Mouse (Mus musculus) heart, postnatal 0 days (tissue): ENCODE measurements at regions not wholly inside any gene's neighbourhood (a gene's known extent, or its start where the extent isn't known, plus 50 kb on each side); places are given as distances from the start of the nearest gene placed in this dataset.

Experiments used
- ATAC-seq: fragments of 200-750 bp; cut with Nextera tagmentation; 2 replicates; pipeline ENCODE4 v1.8.0; 2017; ENCODE audit warnings: low read depth, moderate number of reproducible peaks, moderate library complexity; ENCODE audit not compliant: insufficient read depth
- DNase-seq: peaks from one replicate; pipeline ENCODE4 v3.0.0-alpha.2; 2016; ENCODE audit warnings: low spot score
- H3K27ac ChIP-seq: fragments of 300-500 bp; sonication (generic); 2 replicates; pipeline ENCODE4 v1.5.1; 2014; ENCODE audit warnings: low read depth, mild to moderate bottlenecking
- H3K27me3 ChIP-seq: fragments of 300-500 bp; sonication (generic); 2 replicates; pipeline ENCODE4 v1.6.1; 2014; ENCODE audit warnings: low read length, mixed read lengths; ENCODE audit not compliant: control insufficient read depth, insufficient read depth
- H3K36me3 ChIP-seq: fragments of 300-500 bp; sonication (generic); replicated peaks from 2 replicates; pipeline ENCODE4 v1.6.1; 2014; ENCODE audit warnings: low read length, mixed read lengths; ENCODE audit not compliant: control insufficient read depth, insufficient read depth
- H3K4me1 ChIP-seq: fragments of 300-500 bp; sonication (generic); 2 replicates; pipeline ENCODE4 v1.6.1; 2014; ENCODE audit warnings: antibody characterized with exemption; ENCODE audit not compliant: control insufficient read depth, insufficient read depth
- H3K4me2 ChIP-seq: fragments of 300-500 bp; sonication (generic); 2 replicates; pipeline ENCODE4 v1.6.1; 2014; ENCODE audit warnings: low read depth, mild to moderate bottlenecking, low read length, moderate library complexity
- H3K4me3 ChIP-seq: fragments of 300-500 bp; sonication (generic); 2 replicates; pipeline ENCODE4 v1.5.1; 2014; ENCODE audit warnings: low read depth, low read length
- H3K9ac ChIP-seq: fragments of 300-500 bp; sonication (generic); replicated peaks from 2 replicates; pipeline ENCODE4 v1.6.1; 2014; ENCODE audit warnings: low read depth, low read length, mixed read lengths
- H3K9me3 ChIP-seq: fragments of 300-500 bp; sonication (generic); replicated peaks from 2 replicates; pipeline ENCODE4 v1.6.1; 2016; ENCODE audit warnings: low read length; ENCODE audit not compliant: control insufficient read depth
- CTCF ChIP-seq: IDR thresholded peaks from 2 replicates; pipeline ENCODE4 v1.5.1; 2016; ENCODE audit warnings: antibody characterized with exemption, control low read depth, low read depth
- EP300 ChIP-seq: IDR thresholded peaks from 2 replicates; pipeline ENCODE4 v1.6.1; 2016; ENCODE audit warnings: antibody characterized with exemption, low read depth
- WGBS: fragments of 180-500 bp; shearing (Covaris S2); extraction: QIAGEN DNeasy Blood & Tissue Kit; methylation state at CpG from one replicate; pipeline ENCODE4 v1.1.7; 2014; 5-methylcytosine and 5-hydroxymethylcytosine counted together

DNA sequence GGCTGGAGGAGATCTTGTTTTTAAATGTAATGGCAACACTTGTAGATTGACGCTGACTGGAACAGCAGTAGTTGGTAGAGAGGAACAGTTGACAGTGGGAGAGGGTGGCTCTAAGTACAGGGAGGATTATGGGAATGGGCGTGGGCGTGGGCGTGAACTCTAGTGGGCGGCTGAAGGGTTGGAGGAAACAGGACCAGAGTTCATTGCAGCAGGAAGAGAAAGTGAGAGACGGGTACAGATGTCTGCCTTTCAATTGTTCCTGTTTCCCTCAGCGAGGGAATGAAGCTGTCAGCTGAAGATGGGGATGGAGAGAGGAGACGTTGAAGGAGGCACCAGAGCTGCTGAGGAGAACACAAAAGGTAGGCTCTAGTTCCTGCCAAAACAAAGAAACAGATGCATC lies 135.2 kb downstream of the Hhipl2 start:
- Histone ChIP-seq H3K9ac (no peak overlapping the region), H3K27ac (no peak overlapping the region), H3K36me3 (no peaks in the 10 kb centered on the region), H3K9me3 (no peaks in the 10 kb centered on the region), H3K4me1 (no peaks in the 10 kb centered on the region), H3K4me3 (no peak overlapping the region), H3K4me2 (no peak overlapping the region), H3K27me3 (no peaks in the 10 kb centered on the region)
- ATAC-seq: no peak
- no peak for DNase-seq
- WGBS: 86% methylated on average over 8 of the region's 8 CpGs
- TF ChIP-seq CTCF: no peak
- TF ChIP-seq EP300: no peak

DNA sequence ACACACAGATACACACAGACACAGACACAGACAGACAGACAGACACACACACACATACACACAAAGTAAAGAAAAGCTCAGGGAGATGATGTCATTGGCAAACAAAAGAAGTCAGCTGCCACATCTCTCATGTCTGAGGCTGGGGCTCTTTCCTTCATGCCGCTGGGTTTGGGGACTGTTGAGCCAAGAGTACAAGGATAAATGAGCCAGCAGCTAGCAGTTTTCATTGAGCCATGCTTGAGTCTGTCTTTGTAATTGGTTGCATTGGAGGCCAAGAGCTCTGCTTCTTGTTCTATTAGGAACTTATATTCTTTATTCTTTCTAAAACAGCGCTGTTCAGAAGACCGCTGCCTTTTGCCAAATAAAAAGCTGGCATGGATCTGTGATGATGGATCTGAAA lies 144.8 kb downstream of the Hhipl2 start:
- Histone ChIP-seq H3K27ac (no peak overlapping the region), H3K4me3 (no peak overlapping the region), H3K4me1 (no peaks in the 10 kb centered on the region), H3K36me3 (no peaks in the 10 kb centered on the region), H3K4me2 (no peak overlapping the region), H3K9ac (no peak overlapping the region), H3K27me3 (no peaks in the 10 kb centered on the region), H3K9me3 (no peaks in the 10 kb centered on the region)
- 86% methylated on average over 3 of the region's 3 CpGs for WGBS
- DNase-seq (no peak), ATAC-seq (no peak)
- TF ChIP-seq EP300 (no peak), CTCF (no peak)

DNA sequence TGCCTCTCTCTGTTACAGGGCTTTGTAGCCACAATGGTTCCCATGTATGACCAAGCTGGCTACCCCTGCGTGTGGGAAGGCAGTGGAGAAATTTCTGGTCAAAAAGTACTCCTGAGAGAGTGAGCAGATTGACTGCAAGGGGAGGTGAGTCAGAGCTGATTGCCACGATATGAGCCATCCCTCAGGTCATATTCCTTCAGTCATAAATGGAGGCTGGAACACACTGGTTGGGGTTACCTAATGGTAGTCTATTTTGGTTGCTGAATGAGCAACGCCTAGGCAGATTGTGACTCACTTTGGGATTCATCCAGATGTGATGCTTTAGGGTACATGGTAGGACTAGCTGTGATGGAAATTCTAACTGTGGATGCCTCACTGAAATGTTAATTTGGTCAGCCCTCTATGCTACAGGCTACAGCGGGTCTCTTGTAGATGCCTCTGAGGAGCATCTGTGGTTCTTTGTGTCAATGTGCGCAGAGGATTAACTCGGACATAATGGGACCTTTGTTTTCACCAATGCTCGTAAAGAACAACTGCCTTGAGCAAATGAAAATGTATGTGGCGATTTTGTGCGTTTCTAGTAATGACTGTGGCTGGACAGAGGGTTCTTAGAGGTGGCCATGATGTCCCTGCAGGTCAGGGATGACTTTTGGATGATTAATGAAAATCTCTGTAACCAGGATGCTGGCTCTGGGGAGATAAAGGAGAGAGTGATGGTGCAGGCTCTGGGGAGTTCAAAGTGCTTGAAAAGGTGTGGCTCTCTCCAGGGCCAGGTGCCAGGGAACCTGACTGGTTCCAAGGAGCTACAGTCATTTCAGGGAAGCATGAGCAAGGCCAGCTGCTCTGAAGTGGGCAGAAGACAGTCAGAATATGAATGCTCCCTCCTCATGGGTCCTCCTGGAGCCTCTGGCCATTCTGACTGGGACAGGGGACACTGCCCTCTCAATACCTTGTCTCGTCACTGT lies 155.9 kb downstream of the Hhipl2 start:
- WGBS: 68% methylated on average over 10 of the region's 10 CpGs
- no peak for ATAC-seq
- no peak for DNase-seq
- Histone ChIP-seq H3K36me3 (no peaks in the 10 kb centered on the region), H3K4me2 (no peak overlapping the region), H3K9ac (no peak overlapping the region), H3K27me3 (no peaks in the 10 kb centered on the region), H3K4me1 (no peaks in the 10 kb centered on the region), H3K27ac (no peak overlapping the region), H3K4me3 (no peak overlapping the region), H3K9me3 (no peaks in the 10 kb centered on the region)
- TF ChIP-seq CTCF (no peak), EP300 (no peak)

DNA sequence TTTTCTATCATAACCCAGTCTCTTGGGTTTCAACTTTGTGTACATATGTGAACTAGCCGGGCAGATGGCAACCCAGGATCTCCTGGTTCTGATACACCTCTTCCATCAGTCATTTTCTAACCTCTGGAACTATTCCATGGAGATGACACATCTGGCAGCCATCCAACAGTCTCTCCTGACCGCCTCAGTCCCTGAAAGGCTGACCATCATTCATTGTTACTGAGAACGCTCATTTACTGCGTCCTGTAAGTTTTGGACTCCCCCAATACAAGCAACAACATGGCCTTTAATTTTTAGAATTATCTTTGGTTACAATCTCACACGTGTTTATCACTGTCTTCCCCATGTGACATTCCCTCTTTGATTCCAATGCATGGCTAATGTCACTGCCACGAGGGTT lies 166.8 kb downstream of the Hhipl2 start:
- Histone ChIP-seq H3K9me3 (no peaks in the 10 kb centered on the region), H3K4me3 (no peak overlapping the region), H3K4me1 (no peaks in the 10 kb centered on the region), H3K36me3 (no peaks in the 10 kb centered on the region), H3K27ac (no peak overlapping the region), H3K27me3 (no peaks in the 10 kb centered on the region), H3K4me2 (no peak overlapping the region), H3K9ac (no peak overlapping the region)
- no peak for ATAC-seq
- whole genome bisulfite sequencing: 54% methylated on average over 6 of the region's 6 CpGs
- no peak for DNase-seq
- TF ChIP-seq EP300 (no peak), CTCF (no peak)

DNA sequence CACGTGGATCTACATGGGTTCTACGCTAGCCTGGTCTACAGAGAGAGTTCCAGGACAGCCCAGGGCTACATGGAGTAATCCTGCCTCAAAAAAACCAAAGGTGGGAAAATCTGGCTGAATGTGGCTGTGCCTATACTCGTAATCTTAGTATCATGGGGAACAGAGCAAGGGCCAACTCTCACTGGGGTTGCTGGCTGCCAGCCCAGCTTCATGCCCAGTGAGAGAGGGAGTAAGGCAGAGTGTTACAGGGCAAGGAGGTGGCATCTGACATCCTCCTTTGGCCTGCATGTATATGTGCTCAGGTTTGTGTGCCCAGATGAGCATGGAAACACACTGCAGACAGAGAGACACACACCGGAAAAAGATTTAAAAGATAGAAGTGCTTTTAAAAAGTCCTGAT lies 168.4 kb downstream of the Hhipl2 start:
- DNase-seq: no peak
- H3K4me2 ChIP-seq: no peak overlapping the region
- no peak overlapping the region for H3K4me3 ChIP-seq
- H3K27ac ChIP-seq: no peak overlapping the region
- no peaks in the 10 kb centered on the region for H3K4me1 ChIP-seq
- 78% methylated on average over 4 of the region's 4 CpGs for WGBS
- H3K9ac ChIP-seq: no peak overlapping the region
- no peak for ATAC-seq
- no peaks in the 10 kb centered on the region for H3K36me3 ChIP-seq
- no peaks in the 10 kb centered on the region for H3K27me3 ChIP-seq
- no peaks in the 10 kb centered on the region for H3K9me3 ChIP-seq
- TF ChIP-seq EP300 (no peak), CTCF (no peak)

DNA sequence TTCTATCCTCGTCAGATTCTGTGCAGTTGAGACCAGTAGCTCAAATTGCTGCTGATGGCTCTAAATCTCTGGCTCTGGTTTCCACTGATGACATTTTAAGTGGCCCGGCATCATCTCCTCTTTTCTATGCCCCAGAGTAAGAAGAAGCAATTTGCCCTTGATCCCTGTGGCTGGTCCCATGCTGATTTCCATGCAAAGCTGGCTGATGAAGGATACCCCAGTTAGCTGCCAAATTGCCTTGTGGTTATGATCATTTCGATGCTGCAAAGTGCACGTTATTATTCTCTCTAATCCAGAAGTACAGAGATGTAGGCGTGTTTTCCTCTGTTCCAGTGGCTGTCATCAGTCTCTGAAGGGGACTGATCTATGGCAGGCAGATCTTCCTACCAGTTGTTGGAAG lies 177.3 kb downstream of the Hhipl2 start:
- Histone ChIP-seq H3K36me3 (no peaks in the 10 kb centered on the region), H3K4me1 (no peaks in the 10 kb centered on the region), H3K27me3 (no peaks in the 10 kb centered on the region), H3K9ac (no peak overlapping the region), H3K9me3 (no peaks in the 10 kb centered on the region), H3K4me3 (no peak overlapping the region), H3K4me2 (no peak overlapping the region), H3K27ac (no peak overlapping the region)
- no peak for ATAC-seq
- DNase-seq: no peak
- 55% methylated on average over 5 of the region's 5 CpGs for WGBS
- TF ChIP-seq CTCF (no peak), EP300 (no peak)
